Mouse (Mus musculus) CH12.LX (cell line): ENCODE measurements around the gene Aplp2. TPM values are rescaled to one million over a fixed set of nuclear protein-coding genes. Genes with fewer than 3 reads are reported as not detected.
A peak's percentile ranks its signal among the peaks of the same experiment; 100 is the strongest.

Source experiments
- DNase-seq: peaks from one replicate; pipeline ENCODE4 v3.0.0-alpha.2; 2013; ENCODE audit errors: extremely low read depth
- H3K27ac ChIP-seq: 2 replicates; pipeline ENCODE4 v1.5.1; 2012; ENCODE audit warnings: low read depth, mild to moderate bottlenecking, control low read depth, moderate library complexity; ENCODE audit not compliant: insufficient read depth
- H3K27me3 ChIP-seq: replicated peaks from 2 replicates; pipeline ENCODE3; 2012; ENCODE audit warnings: inconsistent platforms
- H3K36me3 ChIP-seq, 2 experiments: replicated peaks in 1 of 2; 2 replicates each; pipeline versions ENCODE3 to v1.6.1; 2012; ENCODE audit warnings: inconsistent platforms in 1 of 2, low read length in 1 of 2, mild to moderate bottlenecking in 1 of 2, mixed read lengths in 1 of 2, moderate library complexity in 1 of 2; ENCODE audit not compliant: control insufficient read depth in 1 of 2, insufficient read depth in 1 of 2
- H3K4me1 ChIP-seq, 2 experiments: 2 replicates each; pipeline ENCODE4 v1.6.1; 2012; ENCODE audit warnings: inconsistent platforms in 1 of 2, moderate library complexity in 1 of 2; ENCODE audit not compliant: insufficient read depth in 2 of 2, control insufficient read depth in 1 of 2
- H3K4me2 ChIP-seq: 2 replicates; pipeline ENCODE4 v1.6.1; 2012; ENCODE audit warnings: low read depth, mild to moderate bottlenecking, control low read depth; ENCODE audit not compliant: poor library complexity, insufficient read depth, severe bottlenecking
- H3K4me3 ChIP-seq, 3 experiments: fragments of 150-350 bp in 1 of 3; sonication (generic) in 1 of 3; replicated peaks in 1 of 3; 2 replicates each; pipeline versions ENCODE3 to v1.5.1; 2011 to 2012; ENCODE audit warnings: low read depth in 2 of 3, low read length in 2 of 3, mild to moderate bottlenecking in 2 of 3, moderate library complexity in 2 of 3, control low read depth in 1 of 3, improper control_type of control experiment in 1 of 3, inconsistent platforms in 1 of 3, mixed read lengths in 1 of 3; ENCODE audit not compliant: poor library complexity in 1 of 3
- H3K79me2 ChIP-seq: replicated peaks from 2 replicates; pipeline ENCODE4 v1.6.1; 2012; ENCODE audit warnings: mild to moderate bottlenecking, moderate library complexity; ENCODE audit not compliant: control insufficient read depth, poor library complexity, insufficient read depth, severe bottlenecking; ENCODE audit errors: extremely low read depth
- H3K9ac ChIP-seq: 2 replicates; pipeline ENCODE4 v1.6.1; 2012; ENCODE audit warnings: low read depth, mild to moderate bottlenecking, control low read depth, moderate library complexity; ENCODE audit not compliant: insufficient read depth
- H3K9me3 ChIP-seq: replicated peaks from 2 replicates; pipeline ENCODE3; 2012; ENCODE audit warnings: low read length, inconsistent platforms, mixed read lengths
- CHD1 ChIP-seq: IDR thresholded peaks from 2 replicates; pipeline ENCODE4 v1.6.1; 2012; ENCODE audit warnings: low read depth, low read length, improper control_type of control experiment, inconsistent platforms
- CHD2 ChIP-seq: IDR thresholded peaks from 2 replicates; pipeline ENCODE4 v1.6.1; 2011; ENCODE audit warnings: low read length, improper control_type of control experiment
- CTCF ChIP-seq, 2 experiments: IDR thresholded peaks in 1 of 2; conservative IDR thresholded peaks in 1 of 2; 2 replicates each; pipeline ENCODE4 v1.5.1; 2011 to 2012; ENCODE audit warnings: low read depth in 2 of 2, low read length in 2 of 2, improper control_type of control experiment in 1 of 2, inconsistent platforms in 1 of 2, mild to moderate bottlenecking in 1 of 2, moderate library complexity in 1 of 2
- ELF1 ChIP-seq: IDR thresholded peaks from 2 replicates; pipeline ENCODE4 v1.6.1; 2014; ENCODE audit warnings: low read depth, mild to moderate bottlenecking, inconsistent platforms, low read length, improper control_type of control experiment
- ETS1 ChIP-seq: conservative IDR thresholded peaks from 2 replicates; pipeline ENCODE4 v1.6.1; 2012; ENCODE audit warnings: low read depth, mild to moderate bottlenecking, inconsistent platforms, low read length, improper control_type of control experiment, moderate library complexity
- JUND ChIP-seq: conservative IDR thresholded peaks from 2 replicates; pipeline ENCODE4 v1.6.1; 2011; ENCODE audit warnings: low read depth, low read length, improper control_type of control experiment
- MAX ChIP-seq: IDR thresholded peaks from 2 replicates; pipeline ENCODE4 v1.6.1; 2011; ENCODE audit warnings: low read length, improper control_type of control experiment
- MYC ChIP-seq: IDR thresholded peaks from 2 replicates; pipeline ENCODE4 v1.6.1; 2011; ENCODE audit warnings: low read depth, mild to moderate bottlenecking, improper control_type of control experiment, low read length
- NELFE ChIP-seq: IDR thresholded peaks from 2 replicates; pipeline ENCODE4 v1.6.1; 2011; ENCODE audit warnings: low read depth, low read length, improper control_type of control experiment
- PAX5 ChIP-seq: IDR thresholded peaks from 2 replicates; pipeline ENCODE4 v1.6.1; 2012; ENCODE audit warnings: low read length, inconsistent platforms, mixed read lengths
- RAD21 ChIP-seq: IDR thresholded peaks from 2 replicates; pipeline ENCODE4 v1.6.1; 2011; ENCODE audit warnings: low read depth, mild to moderate bottlenecking, low read length, improper control_type of control experiment, moderate library complexity
- RCOR1 ChIP-seq: conservative IDR thresholded peaks from 2 replicates; pipeline ENCODE4 v1.6.1; 2012; ENCODE audit warnings: low read depth, mild to moderate bottlenecking, inconsistent platforms, low read length, improper control_type of control experiment
- SIN3A ChIP-seq: IDR thresholded peaks from 2 replicates; pipeline ENCODE4 v1.6.1; 2012; ENCODE audit warnings: low read length, improper control_type of control experiment, inconsistent platforms
- USF1 ChIP-seq: IDR thresholded peaks from 2 replicates; pipeline ENCODE4 v1.6.1; 2014; ENCODE audit warnings: low read depth, mild to moderate bottlenecking, inconsistent platforms, low read length, improper control_type of control experiment
- ZC3H11A ChIP-seq: IDR thresholded peaks from 2 replicates; pipeline ENCODE4 v1.6.1; 2012; ENCODE audit warnings: low read depth, mild to moderate bottlenecking, inconsistent platforms, low read length, improper control_type of control experiment
- ZMIZ1 ChIP-seq: IDR thresholded peaks from 2 replicates; pipeline ENCODE4 v1.6.1; 2012; ENCODE audit warnings: low read depth, mild to moderate bottlenecking, inconsistent platforms, low read length, improper control_type of control experiment
- ZNF384 ChIP-seq: IDR thresholded peaks from 2 replicates; pipeline ENCODE4 v1.6.1; 2012; ENCODE audit warnings: low read depth, low read length, improper control_type of control experiment, inconsistent platforms
- dilution Hi-C: fragments of 300-500 bp; cut with MboI; formaldehyde crosslinking; loops from 2 replicates; pipeline ENCODE4 v1.14.3; 2020; ENCODE audit warnings: low sequenced_read_pairs; ENCODE audit not compliant: extremely low pct_unique_long_range_greater_than_20kb, extremely low pct_ligation_motif_present
- in situ Hi-C: fragments of 300-500 bp; cut with MboI; formaldehyde crosslinking; loops from 3 replicates; pipeline ENCODE4 v1.14.3; 2019; ENCODE audit warnings: low sequenced_read_pairs, low pct_ligation_motif_present, low pct_unique_long_range_greater_than_20kb, mixed read lengths
- polyA plus RNA-seq: library from polyadenylated mRNA; unstranded; fragments of >175 nt; gene quantifications from 2 replicates; pipeline ENCODE4 v1.2.1, GENCODE M21; 2012; ENCODE audit warnings: low read depth; ENCODE audit not compliant: insufficient read length
- total RNA-seq, 2 experiments: library from RNA; depleted of rRNA; stranded (reverse); fragments of 300-350 nt in 1 of 2; fragments of >200 nt in 1 of 2; gene quantifications; 2 replicates each; pipeline ENCODE4 v1.2.3; 2012 to 2014

The Aplp2 gene
- total and polyA plus RNA-seq, 3 experiments = 30.4 to 52.7 (median 44.3) TPM

DNA sequence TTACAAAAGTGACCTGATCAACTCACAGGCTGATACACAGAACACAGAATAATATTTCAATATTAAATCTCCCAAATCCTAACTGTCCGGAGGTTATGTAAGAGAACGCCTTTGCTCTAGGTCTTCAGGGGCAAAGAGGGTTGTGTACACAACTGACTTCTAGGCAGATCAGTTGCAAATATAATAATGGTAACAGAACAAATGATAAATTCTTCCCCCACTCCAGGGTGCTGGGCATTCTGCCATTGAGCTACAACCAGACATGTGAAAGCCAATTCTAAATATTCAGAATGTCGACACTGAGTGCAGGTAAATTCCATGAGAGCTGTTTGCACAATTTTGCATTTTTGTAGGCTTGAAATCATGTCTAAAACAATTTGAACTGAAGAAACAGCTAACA lies 3.9 kb downstream of the Aplp2 start:
- Histone ChIP-seq H3K79me2 (no peaks in the 10 kb centered on the region; the same call in 1 of the 2 replicates), H3K4me3 (no peak overlapping the region), H3K27ac (no peak overlapping the region), H3K9ac (no peak overlapping the region), H3K9me3 (no peaks in the 10 kb centered on the region), H3K36me3 (peaks cover 0 to 2% of the 10 kb centered on the region in 2 experiments), H3K4me1 (peaks cover 0 to 5% of the 10 kb centered on the region in 2 experiments; a peak in 2 of 4 replicates), H3K4me2 (no peak overlapping the region), H3K27me3 (peaks cover 6% of the 10 kb centered on the region)
- TF ChIP-seq SIN3A (no peak), JUND (no peak), ZNF384 (no peak), CHD2 (no peak), MYC (no peak), CHD1 (no peak), RCOR1 (no peak), NELFE (no peak), ZC3H11A (no peak)
- dilution Hi-C loops = no loop called here
- no peak for DNase-seq
- in situ Hi-C loops = no loop called here

GRCm38 (mm10) chr9:31204722-31205121 lies 6.9 kb downstream of the Aplp2 start:
- TF ChIP-seq ELF1 (no peak), RAD21 (peak; percentile 7), MAX (no peak), PAX5 (no peak), ETS1 (no peak), CTCF (conservative IDR thresholded peaks at IDR 0.05 in 1 of 2, IDR thresholded peaks at IDR 0.05 in 1 of 2; ENCODE audit: low read depth in 2 of 2, low read length in 2 of 2) (0 out of 4 replicates have a peak, but pooled peaks of 1 of the 2 experiments have one; percentile 9)
- TF ChIP-seq, all 38 proteins: peak for 2
- Histone ChIP-seq H3K4me3 (no peak overlapping the region), H3K27me3 (no peaks in the 10 kb centered on the region), H3K9ac (no peak overlapping the region), H3K9me3 (no peaks in the 10 kb centered on the region), H3K79me2 (no peaks in the 10 kb centered on the region), H3K36me3 (peaks cover 0 to 2% of the 10 kb centered on the region in 2 experiments), H3K4me2 (no peak overlapping the region), H3K27ac (no peak overlapping the region), H3K4me1 (no peaks in the 10 kb centered on the region)
- no peak for DNase-seq
- dilution Hi-C loops = no loop called here
- in situ Hi-C loops = no loop called here

DNA sequence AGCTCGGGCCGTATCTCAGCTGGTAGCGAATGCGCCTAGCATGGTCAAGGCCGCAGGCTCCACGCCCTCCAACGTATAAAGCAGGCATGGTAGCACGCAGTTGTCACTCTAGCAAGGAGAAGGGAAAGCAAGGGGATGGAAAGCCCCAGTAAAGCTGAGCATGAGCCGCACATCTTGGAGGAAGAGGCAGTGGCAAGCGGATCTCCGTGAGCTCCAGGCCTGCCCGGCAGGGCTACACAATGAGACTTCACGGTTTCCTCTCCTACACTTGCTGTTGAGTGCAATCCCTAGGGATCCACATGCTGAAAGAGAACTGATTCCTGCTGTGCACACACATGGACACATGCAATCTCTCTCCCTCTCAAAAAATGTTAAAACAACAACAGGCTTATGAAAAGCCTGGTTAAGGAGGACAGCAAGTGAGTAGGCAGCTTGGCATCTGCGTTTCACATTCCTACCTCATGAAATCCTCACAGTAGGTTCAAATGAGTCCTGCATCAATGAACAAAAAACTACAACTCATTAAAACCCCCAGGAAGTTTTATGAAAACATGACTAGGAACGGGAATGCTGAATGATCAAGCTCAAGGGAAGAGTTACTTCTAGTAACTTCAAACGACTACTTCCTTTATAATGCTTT lies 7.9 kb downstream of the Aplp2 start:
- H3K79me2 ChIP-seq = no peaks in the 10 kb centered on the region
- dilution Hi-C loops (no loop called here), in situ Hi-C loops (no loop called here)
- H3K4me2 ChIP-seq = no peak overlapping the region
- no peak for TF ChIP-seq USF1
- no peak for TF ChIP-seq ZMIZ1
- H3K9ac ChIP-seq = no peak overlapping the region
- no peak overlapping the region for H3K27ac ChIP-seq
- no peak overlapping the region for H3K4me3 ChIP-seq
- DNase-seq = no peak
- peaks cover 0 to 2% of the 10 kb centered on the region in 2 experiments for H3K36me3 ChIP-seq
- no peaks in the 10 kb centered on the region for H3K4me1 ChIP-seq
- no peaks in the 10 kb centered on the region for H3K9me3 ChIP-seq
- no peaks in the 10 kb centered on the region for H3K27me3 ChIP-seq
